Mouse (Mus musculus) hindbrain, embryonic 12.5 days (tissue): ENCODE data around the gene Gnai2. TPM values are rescaled to one million over a fixed set of nuclear protein-coding genes. Genes with fewer than 3 reads are reported as not detected.

Source experiments
- ATAC-seq: fragments of 200-750 bp; cut with Nextera tagmentation; 2 replicates; pipeline ENCODE4 v1.8.0; 2017; ENCODE audit warnings: moderate TSS enrichment; ENCODE audit not compliant: low FRiP score
- H3K27ac ChIP-seq: fragments of 300-500 bp; sonication (generic); 2 replicates; pipeline ENCODE4 v1.5.1; 2016; ENCODE audit warnings: mild to moderate bottlenecking
- H3K27me3 ChIP-seq: fragments of 300-500 bp; sonication (generic); 2 replicates; pipeline ENCODE4 v1.6.1; 2016; ENCODE audit warnings: mild to moderate bottlenecking
- H3K36me3 ChIP-seq: fragments of 300-500 bp; sonication (generic); 2 replicates; pipeline ENCODE4 v1.6.1; 2016; ENCODE audit warnings: mild to moderate bottlenecking
- H3K4me1 ChIP-seq: fragments of 300-500 bp; sonication (generic); 2 replicates; pipeline ENCODE4 v1.6.1; 2016
- H3K4me2 ChIP-seq: fragments of 300-500 bp; sonication (generic); replicated peaks from 2 replicates; pipeline ENCODE4 v1.6.1; 2016; ENCODE audit warnings: mild to moderate bottlenecking
- H3K4me3 ChIP-seq: fragments of 300-500 bp; sonication (generic); 2 replicates; pipeline ENCODE4 v1.5.1; 2016; ENCODE audit warnings: mild to moderate bottlenecking
- H3K9ac ChIP-seq: fragments of 300-500 bp; sonication (generic); 2 replicates; pipeline ENCODE4 v1.6.1; 2016; ENCODE audit warnings: mild to moderate bottlenecking, moderate library complexity
- H3K9me3 ChIP-seq: fragments of 300-500 bp; sonication (generic); replicated peaks from 2 replicates; pipeline ENCODE4 v1.6.1; 2016; ENCODE audit warnings: mild to moderate bottlenecking
- WGBS: fragments of 180-500 bp; shearing (Covaris S2); methylation state at CpG from one replicate; pipeline ENCODE4 v1.1.7; 2016; 5-methylcytosine and 5-hydroxymethylcytosine counted together
- polyA plus RNA-seq: library from polyadenylated mRNA; unstranded; fragments of >200 nt; fragmentation: Nextera tagmentation; extraction: Ambion mirVana; gene quantifications from 2 replicates; pipeline ENCODE4 v1.2.1, GENCODE M21; 2016

Gene Gnai2
- polyA plus RNA-seq, 1 experiment from 2014 or later, result 531 TPM

DNA sequence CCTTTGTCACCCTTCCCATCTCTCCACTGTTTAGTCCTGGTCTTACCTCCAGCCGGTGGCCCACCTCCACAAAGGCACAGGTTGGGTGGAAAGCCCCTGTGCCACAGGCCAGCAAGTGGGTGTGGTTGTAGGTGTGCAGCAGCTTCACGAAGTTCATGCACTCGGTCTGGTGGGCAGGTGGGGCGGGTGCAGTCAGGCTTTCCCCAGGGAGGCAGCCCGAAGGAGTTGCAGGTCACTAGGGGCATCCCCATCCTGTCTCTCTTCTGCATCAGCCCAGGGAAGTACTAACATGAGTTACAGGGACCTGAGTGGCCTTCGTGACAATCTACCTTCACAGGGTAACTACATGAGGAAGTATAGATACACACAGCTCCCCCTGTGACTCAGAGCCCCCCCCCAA is 31.9 kb downstream of the Gnai2 start:
- no peak for ATAC-seq
- no peak overlapping the region for H3K27ac ChIP-seq

DNA sequence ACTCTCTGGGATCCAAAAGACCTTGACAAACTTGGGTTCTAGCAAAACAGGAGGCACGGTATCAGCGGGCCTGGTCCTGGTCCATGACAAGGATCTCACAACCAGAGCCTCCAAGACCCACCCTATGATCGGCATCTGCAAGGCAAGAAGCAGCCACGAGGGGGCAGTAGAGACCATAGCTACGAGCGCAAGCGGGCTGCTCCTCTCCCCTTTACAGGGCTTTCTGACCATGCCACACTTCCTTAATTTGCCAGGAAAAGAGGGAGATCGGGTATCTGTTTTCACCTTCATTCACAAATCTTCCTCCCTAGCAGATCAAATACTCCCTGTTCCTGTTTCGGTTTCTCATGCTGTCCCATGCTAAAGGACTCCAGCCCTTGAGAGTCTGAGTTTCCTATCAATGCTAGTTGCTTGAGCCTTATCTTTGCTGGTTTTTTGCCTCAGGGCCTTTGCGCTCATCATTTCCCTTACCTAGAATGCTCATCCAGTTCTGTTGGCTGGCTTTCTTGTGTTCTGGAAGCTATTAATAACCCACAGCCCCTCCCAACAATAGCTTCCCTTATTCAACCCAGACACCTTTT is 33.0 kb downstream of the Gnai2 start:
- Histone ChIP-seq H3K4me2 (no peak overlapping the region), H3K9ac (no peak overlapping the region), H3K4me3 (no peak overlapping the region), H3K4me1 (peaks cover 33% of the 10 kb centered on the region), H3K9me3 (no peaks in the 10 kb centered on the region), H3K36me3 (no peaks in the 10 kb centered on the region), H3K27ac (0 out of 2 replicates have a peak overlapping the region, but pooled peaks have one; percentile 9), H3K27me3 (peaks cover 4% of the 10 kb centered on the region; the same call in 1 of the 2 replicates)
- peak; percentile 68; the same call in 1 of the 2 replicates for ATAC-seq
- 12% methylated on average over 10 of the region's 10 CpGs for WGBS

More for the DNA sequence above, 31.9 kb downstream of the Gnai2 start:
- no peak overlapping the region for H3K4me3 ChIP-seq
- H3K27me3 ChIP-seq, result peaks cover 6% of the 10 kb centered on the region; the same call in 1 of the 2 replicates
- 77% methylated on average over 6 of the region's 6 CpGs for WGBS
- H3K4me1 ChIP-seq, result peaks cover 44% of the 10 kb centered on the region
- H3K36me3 ChIP-seq, result no peaks in the 10 kb centered on the region
- H3K4me2 ChIP-seq, result no peak overlapping the region
- no peaks in the 10 kb centered on the region for H3K9me3 ChIP-seq
- no peak overlapping the region for H3K9ac ChIP-seq

GRCm38 (mm10) chr9:107601275-107601674 is 33.9 kb downstream of the Gnai2 start:
- Histone ChIP-seq H3K9me3 (no peaks in the 10 kb centered on the region), H3K27ac (no peak overlapping the region), H3K4me3 (no peak overlapping the region), H3K4me1 (peaks cover 25% of the 10 kb centered on the region), H3K4me2 (no peak overlapping the region), H3K27me3 (peaks cover 4% of the 10 kb centered on the region; the same call in 1 of the 2 replicates), H3K9ac (no peak overlapping the region), H3K36me3 (no peaks in the 10 kb centered on the region)
- no peak for ATAC-seq
- WGBS, result 89% methylated on average over 11 of the region's 11 CpGs

GRCm38 (mm10) chr9:107600745-107601144 is 34.4 kb downstream of the Gnai2 start:
- H3K27me3 ChIP-seq, result peaks cover 4% of the 10 kb centered on the region; the same call in 1 of the 2 replicates
- WGBS, result 76% methylated on average over 12 of the region's 12 CpGs
- H3K36me3 ChIP-seq, result no peaks in the 10 kb centered on the region
- H3K4me3 ChIP-seq, result no peak overlapping the region
- no peak overlapping the region for H3K4me2 ChIP-seq
- H3K4me1 ChIP-seq, result peaks cover 24% of the 10 kb centered on the region
- no peaks in the 10 kb centered on the region for H3K9me3 ChIP-seq
- H3K9ac ChIP-seq, result no peak overlapping the region
- no peak for ATAC-seq
- H3K27ac ChIP-seq, result no peak overlapping the region

DNA sequence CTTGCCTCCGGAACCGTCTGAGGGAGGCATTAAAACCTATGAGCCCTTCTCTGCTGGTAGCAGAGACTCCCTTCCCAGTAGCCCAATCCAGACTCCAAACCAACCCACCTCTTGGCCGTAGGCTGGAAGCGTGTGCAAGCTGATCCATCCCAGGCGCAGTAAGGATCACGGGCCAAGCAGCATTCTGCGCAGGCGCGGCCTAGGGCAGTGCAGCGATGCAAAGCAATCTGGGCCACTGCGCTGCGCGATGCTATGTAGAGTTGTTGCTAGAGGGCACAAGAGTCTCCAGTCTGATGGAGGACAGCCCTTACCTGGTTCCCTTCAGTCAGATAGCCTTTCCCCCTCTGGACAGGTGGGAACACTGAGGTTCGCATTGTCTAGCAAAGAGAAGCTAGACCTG is 35.3 kb downstream of the Gnai2 start:
- Histone ChIP-seq H3K4me2 (no peak overlapping the region), H3K9me3 (no peaks in the 10 kb centered on the region), H3K27me3 (peaks cover 4% of the 10 kb centered on the region; the same call in 1 of the 2 replicates), H3K27ac (no peak overlapping the region), H3K36me3 (no peaks in the 10 kb centered on the region), H3K4me3 (no peak overlapping the region), H3K9ac (0 out of 2 replicates have a peak overlapping the region, but pooled peaks have one; percentile 6), H3K4me1 (peaks cover 17% of the 10 kb centered on the region)
- ATAC-seq, result no peak
- 76% methylated on average over 14 of the region's 14 CpGs for WGBS

DNA sequence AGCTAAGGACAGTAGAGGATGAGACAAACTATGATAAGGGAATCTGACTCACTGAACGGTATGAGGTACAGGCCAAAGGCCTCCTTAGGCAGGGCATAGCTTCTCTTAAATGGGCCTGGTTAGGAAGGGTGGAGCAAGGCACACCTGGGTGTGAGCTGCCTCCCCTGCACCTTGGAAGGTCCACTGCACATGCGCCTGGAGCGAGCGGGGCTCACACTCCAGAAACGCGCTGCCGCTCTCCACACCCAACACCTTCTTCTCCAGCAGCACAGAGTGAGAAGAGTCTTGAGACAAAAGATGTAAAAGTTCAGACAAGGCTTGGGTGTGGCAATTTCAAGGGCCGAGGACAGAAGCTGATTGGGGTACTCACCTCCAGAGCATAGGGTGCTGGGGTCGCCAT is 35.7 kb downstream of the Gnai2 start:
- no peaks in the 10 kb centered on the region for H3K9me3 ChIP-seq
- H3K4me2 ChIP-seq, result no peak overlapping the region
- H3K27me3 ChIP-seq, result peaks cover 4% of the 10 kb centered on the region; the same call in 1 of the 2 replicates
- no peak overlapping the region for H3K9ac ChIP-seq
- H3K4me3 ChIP-seq, result no peak overlapping the region
- peaks cover 13% of the 10 kb centered on the region for H3K4me1 ChIP-seq
- 89% methylated on average over 9 of the region's 9 CpGs for WGBS
- no peak overlapping the region for H3K27ac ChIP-seq
- H3K36me3 ChIP-seq, result no peaks in the 10 kb centered on the region; the same call in 1 of the 2 replicates
- no peak for ATAC-seq

DNA sequence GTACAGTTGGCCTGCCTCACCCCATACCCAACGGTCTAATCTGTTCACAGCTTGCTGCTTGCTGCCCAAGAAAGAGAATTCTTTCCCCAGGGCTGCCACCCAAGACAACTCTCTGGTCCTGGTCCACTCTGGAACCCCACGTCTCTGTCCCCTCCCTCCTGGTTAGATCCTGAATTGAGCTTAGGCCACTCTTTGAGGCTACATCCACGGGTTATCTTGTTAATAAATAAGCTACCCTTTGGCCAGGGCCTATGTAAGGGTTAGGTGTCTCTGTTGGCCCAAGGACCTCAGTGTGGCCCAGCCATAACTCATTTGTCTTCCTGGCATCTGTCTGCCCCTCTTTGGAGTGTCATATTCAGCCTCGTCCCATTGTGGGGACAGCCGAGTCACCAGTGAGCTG is 36.8 kb downstream of the Gnai2 start:
- Histone ChIP-seq H3K36me3 (peaks cover 4% of the 10 kb centered on the region), H3K9ac (no peak overlapping the region), H3K4me1 (peaks cover 8% of the 10 kb centered on the region; the same call in 1 of the 2 replicates), H3K4me2 (no peak overlapping the region), H3K27me3 (peaks cover 4% of the 10 kb centered on the region; the same call in 1 of the 2 replicates), H3K27ac (no peak overlapping the region), H3K9me3 (no peaks in the 10 kb centered on the region), H3K4me3 (no peak overlapping the region)
- ATAC-seq, result no peak
- 82% methylated on average over 5 of the region's 5 CpGs for WGBS

DNA sequence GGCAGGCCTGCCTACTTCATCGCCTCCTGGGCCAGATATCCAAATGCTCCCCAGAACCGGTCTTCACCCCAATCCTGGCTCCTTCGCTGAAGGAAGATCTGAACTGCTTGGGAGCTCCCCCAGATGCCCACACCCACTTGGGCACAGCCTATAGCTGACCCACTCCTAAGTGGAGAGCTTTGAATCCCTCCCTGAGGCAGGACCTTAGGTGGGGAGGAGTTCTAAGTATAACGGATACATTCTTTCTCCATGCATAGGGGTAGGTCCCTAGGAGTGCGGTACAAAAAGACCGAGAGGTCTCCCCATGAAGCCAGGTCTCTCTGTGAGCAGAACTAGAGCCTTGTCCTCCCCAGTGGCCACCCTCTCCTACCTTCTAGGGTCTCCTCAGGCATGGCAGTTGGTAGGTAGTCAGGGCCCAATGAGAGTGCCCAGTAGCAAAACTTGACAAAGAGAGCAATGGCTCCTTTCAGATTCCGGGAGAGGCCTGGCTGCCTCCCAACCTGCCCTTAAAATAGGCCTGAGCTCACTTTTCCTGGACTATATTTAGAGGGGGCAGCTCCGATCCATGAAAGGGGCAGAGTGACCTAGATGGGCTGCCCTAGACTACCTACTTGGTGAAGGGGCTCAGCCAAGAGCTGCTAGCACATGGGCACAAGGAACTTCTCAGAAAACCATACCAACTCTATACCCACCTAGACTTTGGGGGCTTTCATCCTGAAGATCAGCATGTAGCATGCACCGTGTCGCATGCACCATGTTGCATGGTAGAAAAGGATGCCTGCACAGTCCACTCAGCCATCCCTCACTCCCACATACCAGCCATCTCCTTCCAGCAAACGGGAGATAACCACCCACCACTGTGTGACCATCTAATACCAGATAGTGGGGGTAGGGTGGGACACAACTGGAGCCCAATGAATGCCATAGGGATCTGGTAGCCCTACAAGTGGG is 38.3 kb downstream of the Gnai2 start:
- Histone ChIP-seq H3K27ac (no peak overlapping the region), H3K9me3 (no peaks in the 10 kb centered on the region), H3K27me3 (peaks cover 4% of the 10 kb centered on the region; the same call in 1 of the 2 replicates), H3K36me3 (peaks cover 19% of the 10 kb centered on the region), H3K4me2 (no peak overlapping the region), H3K4me3 (no peak overlapping the region), H3K9ac (no peak overlapping the region), H3K4me1 (no peaks in the 10 kb centered on the region)
- WGBS, result 88% methylated on average over 11 of the region's 11 CpGs
- ATAC-seq, result no peak

DNA sequence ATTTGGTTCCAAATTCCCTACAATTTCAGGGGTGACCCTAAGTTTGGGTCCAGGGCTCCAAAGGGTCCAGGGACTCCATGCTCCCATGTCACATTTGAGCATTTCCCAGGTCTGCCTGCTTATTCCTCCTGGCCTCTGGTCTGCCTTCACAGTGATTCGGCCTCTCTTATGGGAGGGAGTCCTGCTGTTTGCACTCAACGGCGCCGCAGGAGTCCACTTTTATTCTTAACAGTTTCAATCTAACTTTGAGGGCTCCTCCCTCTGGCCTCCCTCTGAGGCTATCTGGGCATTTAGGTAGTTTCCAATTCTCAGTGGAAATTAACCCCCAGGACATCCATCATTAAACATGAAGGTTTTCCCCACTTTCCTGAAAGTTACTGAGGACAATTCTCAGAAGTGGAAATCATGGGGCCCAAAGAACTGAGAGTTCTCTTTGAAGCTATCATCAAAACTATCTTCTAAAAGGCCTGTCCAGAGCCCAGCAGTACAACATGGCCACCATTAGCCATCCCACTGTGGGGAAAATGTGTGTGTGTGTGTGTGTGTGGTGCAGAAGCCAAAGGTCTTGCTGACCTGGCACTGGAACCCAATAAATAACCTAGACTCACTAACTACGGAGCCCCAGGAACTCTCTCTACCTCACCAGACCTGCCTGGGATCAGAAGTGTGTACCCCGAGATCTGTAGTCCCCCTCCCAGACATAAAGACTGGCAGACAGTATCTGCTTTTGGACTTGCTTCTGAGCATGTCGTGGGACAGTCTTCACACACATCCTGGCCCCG is 40.7 kb downstream of the Gnai2 start:
- H3K4me3 ChIP-seq, result no peak overlapping the region
- H3K27me3 ChIP-seq, result no peaks in the 10 kb centered on the region; the same call in 1 of the 2 replicates
- H3K4me2 ChIP-seq, result no peak overlapping the region
- no peak for ATAC-seq
- peaks cover 41% of the 10 kb centered on the region for H3K36me3 ChIP-seq
- no peak overlapping the region for H3K27ac ChIP-seq
- no peaks in the 10 kb centered on the region for H3K9me3 ChIP-seq
- no peaks in the 10 kb centered on the region for H3K4me1 ChIP-seq
- H3K9ac ChIP-seq, result no peak overlapping the region
- 74% methylated on average over 8 of the region's 8 CpGs for WGBS

DNA sequence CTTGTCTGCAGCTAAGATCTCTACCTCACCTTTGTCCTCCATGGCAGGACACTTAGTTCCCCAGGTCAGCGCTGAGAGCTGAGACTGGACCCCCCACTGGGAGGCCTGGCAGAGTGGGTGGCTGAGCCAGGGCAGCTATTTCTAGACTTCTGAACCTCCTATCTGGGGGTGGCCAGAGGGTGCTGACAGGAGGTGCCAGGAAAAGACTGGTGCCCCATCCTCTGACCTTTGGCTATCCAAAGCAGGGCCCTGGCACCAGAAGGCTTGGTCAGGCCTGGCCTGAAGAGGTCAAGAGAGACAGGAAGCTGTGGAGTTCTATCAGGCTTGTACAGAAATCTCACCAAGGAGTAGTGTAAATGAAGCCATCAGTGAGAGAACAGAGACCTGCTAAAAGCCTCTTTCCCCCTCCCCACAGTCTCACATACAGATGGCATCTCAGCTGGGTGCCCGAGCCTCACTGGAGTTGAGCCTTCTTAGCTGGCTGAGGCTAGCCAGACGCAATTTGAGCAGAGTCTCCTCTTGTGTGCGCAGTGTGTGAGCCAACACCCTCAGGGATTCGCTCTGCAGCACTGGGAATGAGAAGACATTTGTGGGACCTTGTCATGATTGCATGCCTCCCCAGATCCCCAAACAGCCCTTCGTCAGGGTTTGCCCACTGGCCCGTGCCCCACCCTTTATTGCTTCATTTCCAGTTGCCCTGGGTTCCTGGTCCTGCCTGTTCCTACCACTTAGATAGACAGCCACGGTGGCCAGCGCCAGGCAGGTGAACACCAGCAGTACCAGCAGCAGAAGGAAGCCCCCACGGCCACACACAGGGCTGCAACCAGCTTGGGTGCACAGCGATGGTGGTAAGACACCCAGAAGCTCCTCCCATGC is 41.8 kb downstream of the Gnai2 start:
- Histone ChIP-seq H3K27ac (no peak overlapping the region), H3K36me3 (peaks cover 41% of the 10 kb centered on the region), H3K4me2 (no peak overlapping the region), H3K9ac (no peak overlapping the region), H3K27me3 (no peaks in the 10 kb centered on the region; the same call in 1 of the 2 replicates), H3K9me3 (no peaks in the 10 kb centered on the region), H3K4me1 (peaks cover 8% of the 10 kb centered on the region), H3K4me3 (no peak overlapping the region)
- WGBS, result 81% methylated on average over 11 of the region's 11 CpGs
- ATAC-seq, result no peak

DNA sequence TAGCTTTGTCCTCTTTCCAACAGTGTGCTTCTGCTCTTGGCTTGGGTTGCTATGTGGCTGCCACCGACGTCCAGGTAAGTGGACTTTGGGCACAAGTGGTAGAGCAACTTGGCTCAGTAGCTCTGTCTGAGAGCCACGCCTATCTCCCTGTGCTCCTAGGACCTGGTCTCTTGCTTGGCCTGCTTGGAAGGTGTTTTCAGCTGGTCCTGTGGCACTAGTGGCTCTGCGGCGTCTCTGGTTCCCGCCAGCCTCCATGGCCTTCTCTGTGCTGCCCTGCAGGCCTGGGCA is 44.5 kb downstream of the Gnai2 start:
- Histone ChIP-seq H3K4me2 (no peak overlapping the region), H3K4me1 (peaks cover 13% of the 10 kb centered on the region), H3K9me3 (no peaks in the 10 kb centered on the region), H3K4me3 (no peak overlapping the region), H3K27ac (no peak overlapping the region), H3K27me3 (no peaks in the 10 kb centered on the region), H3K36me3 (peaks cover 41% of the 10 kb centered on the region), H3K9ac (no peak overlapping the region)
- 94% methylated on average over 6 of the region's 6 CpGs for WGBS
- no peak for ATAC-seq
